Mouse (Mus musculus) lung, postnatal 0 days (tissue): ENCODE measurements around the gene Hgfac. TPM values are rescaled to one million over a fixed set of nuclear protein-coding genes. Genes with fewer than 3 reads are reported as not detected.

Experiments used
- ATAC-seq: fragments of 200-750 bp; cut with Nextera tagmentation; 2 replicates; pipeline ENCODE4 v1.8.0; 2017; ENCODE audit warnings: moderate library complexity
- DNase-seq: peaks from one replicate; pipeline ENCODE4 v3.0.0-alpha.2; 2016; ENCODE audit warnings: low spot score
- H3K27ac ChIP-seq: fragments of 300-500 bp; sonication (generic); 2 replicates; pipeline ENCODE4 v1.5.1; 2014; ENCODE audit warnings: antibody characterized with exemption, mild to moderate bottlenecking, low read length, mixed read lengths
- H3K27me3 ChIP-seq: fragments of 300-500 bp; sonication (generic); replicated peaks from 2 replicates; pipeline ENCODE4 v1.6.1; 2014; ENCODE audit warnings: low read length, mixed read lengths; ENCODE audit not compliant: insufficient read depth
- H3K36me3 ChIP-seq: fragments of 300-500 bp; sonication (generic); 2 replicates; pipeline ENCODE4 v1.6.1; 2014; ENCODE audit warnings: low read length, mixed read lengths; ENCODE audit not compliant: insufficient read depth
- H3K4me1 ChIP-seq: fragments of 300-500 bp; sonication (generic); 2 replicates; pipeline ENCODE4 v1.6.1; 2014; ENCODE audit warnings: antibody characterized with exemption, low read depth, low read length, mixed read lengths; ENCODE audit not compliant: insufficient read depth
- H3K4me2 ChIP-seq: fragments of 300-500 bp; sonication (generic); replicated peaks from 2 replicates; pipeline ENCODE4 v1.6.1; 2014; ENCODE audit warnings: low read depth, mild to moderate bottlenecking, low read length, moderate library complexity, mixed read lengths
- H3K4me3 ChIP-seq: fragments of 300-500 bp; sonication (generic); 2 replicates; pipeline ENCODE4 v1.5.1; 2014; ENCODE audit warnings: low read depth, low read length
- H3K9ac ChIP-seq: fragments of 300-500 bp; sonication (generic); replicated peaks from 2 replicates; pipeline ENCODE4 v1.6.1; 2014; ENCODE audit warnings: low read depth, mild to moderate bottlenecking
- H3K9me3 ChIP-seq: fragments of 300-500 bp; sonication (generic); 2 replicates; pipeline ENCODE4 v1.6.1; 2016; ENCODE audit warnings: low read length, mixed read lengths
- CTCF ChIP-seq: IDR thresholded peaks from 2 replicates; pipeline ENCODE4 v1.5.1; 2016; ENCODE audit warnings: antibody characterized with exemption, mild to moderate bottlenecking
- EP300 ChIP-seq: IDR thresholded peaks from 2 replicates; pipeline ENCODE4 v1.6.1; 2016; ENCODE audit warnings: antibody characterized with exemption, mild to moderate bottlenecking, control low read depth
- WGBS: fragments of 180-500 bp; shearing (Covaris S2); extraction: QIAGEN DNeasy Blood & Tissue Kit; methylation state at CpG from one replicate; pipeline ENCODE4 v1.1.7; 2014; 5-methylcytosine and 5-hydroxymethylcytosine counted together
- polyA plus RNA-seq: library from polyadenylated mRNA; unstranded; fragments of >200 nt; fragmentation: Nextera tagmentation; extraction: Ambion mirVana; gene quantifications from 2 replicates; pipeline ENCODE4 v1.2.1, GENCODE M21; 2015

The Hgfac gene
- polyA plus RNA-seq, 1 experiment from 2014 or later: 0.82 TPM

DNA sequence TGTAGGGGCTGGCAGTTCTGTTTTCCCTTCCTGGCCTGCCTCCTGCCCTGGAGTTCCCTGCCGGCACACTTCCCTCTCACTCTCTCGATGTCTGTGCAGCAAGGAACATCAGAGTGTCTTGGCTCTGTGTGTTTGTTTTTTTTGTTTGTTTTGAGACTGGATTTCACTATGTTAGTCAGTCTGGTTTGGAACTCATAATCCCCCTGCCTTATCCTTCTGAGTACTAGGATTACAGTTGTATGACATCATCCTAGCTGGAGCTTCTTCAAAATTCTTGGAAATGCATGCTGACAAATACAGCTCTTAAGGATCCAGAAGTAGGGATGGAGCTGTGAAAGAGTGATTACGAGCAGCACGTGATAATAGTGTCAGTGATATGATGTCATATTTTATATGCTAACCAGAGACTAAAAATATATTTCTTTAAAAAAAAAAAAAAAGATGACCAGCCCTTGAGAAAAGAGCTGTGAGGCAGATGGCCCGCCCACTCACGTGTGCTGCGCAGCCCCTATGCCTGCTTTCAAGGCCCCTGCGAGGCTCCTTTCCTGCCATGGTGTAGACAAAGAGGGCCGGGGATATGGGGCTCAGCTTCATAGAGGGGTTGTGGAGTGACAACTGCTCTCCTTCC, 21.5 kb upstream of the Hgfac start:
- no peak overlapping the region for H3K9ac ChIP-seq

DNA sequence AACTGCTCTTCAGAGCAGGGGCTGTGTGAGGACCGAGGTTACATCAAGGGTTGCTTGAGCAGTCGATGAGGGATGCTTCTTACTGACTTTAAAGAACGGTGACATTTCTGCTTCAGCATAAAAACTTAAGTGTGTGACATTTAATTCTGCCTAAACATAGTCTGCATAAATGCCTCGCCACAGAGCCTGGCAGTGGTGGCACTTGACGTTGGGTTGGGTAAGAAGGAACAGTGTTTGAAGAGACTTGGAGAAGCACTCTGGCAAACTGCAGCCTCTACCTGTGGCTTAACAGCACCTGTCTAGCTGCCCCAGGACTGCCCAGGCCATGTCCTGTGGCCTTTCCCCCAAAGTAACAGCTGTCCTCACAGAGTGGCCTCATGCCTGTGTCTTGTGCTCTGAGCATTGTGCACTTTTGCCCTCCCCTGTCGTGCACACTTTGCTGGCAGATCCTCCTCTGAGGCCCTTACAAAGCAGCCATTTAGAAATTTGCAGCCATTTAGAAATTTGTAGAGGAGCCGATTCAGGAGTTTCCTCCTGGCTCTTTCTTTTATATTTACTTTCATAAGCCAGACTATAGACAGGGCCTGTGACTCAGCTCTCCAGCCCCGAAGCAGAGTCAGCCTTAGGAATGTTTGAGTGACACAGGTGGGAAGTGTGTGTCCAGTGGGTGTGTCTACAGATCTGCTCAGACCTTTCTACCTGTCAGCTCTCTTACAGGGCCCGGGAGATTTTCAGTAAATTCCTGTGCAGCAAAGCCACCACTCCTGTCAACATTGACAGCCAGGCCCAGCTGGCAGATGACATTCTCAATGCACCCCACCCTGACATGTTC, 20.7 kb upstream of the Hgfac start:
- peak overlapping the region; percentile 87 for H3K27ac ChIP-seq
- H3K4me2 ChIP-seq: no peak overlapping the region
- no peaks in the 10 kb centered on the region for H3K36me3 ChIP-seq
- ATAC-seq: peak; percentile 85
- H3K9me3 ChIP-seq: no peaks in the 10 kb centered on the region
- TF ChIP-seq EP300: no peak
- no peak for TF ChIP-seq CTCF
- H3K4me3 ChIP-seq: no peak overlapping the region
- no peaks in the 10 kb centered on the region for H3K27me3 ChIP-seq
- 52% methylated on average over 9 of the region's 9 CpGs for WGBS
- DNase-seq: peak; percentile 76
- H3K4me1 ChIP-seq: peaks cover 4% of the 10 kb centered on the region; the same call in 1 of the 2 replicates
- H3K9ac ChIP-seq: no peak overlapping the region

More for the DNA sequence above, 21.5 kb upstream of the Hgfac start:
- no peak overlapping the region for H3K4me2 ChIP-seq
- peak; percentile 46 for ATAC-seq
- no peaks in the 10 kb centered on the region for H3K9me3 ChIP-seq
- H3K36me3 ChIP-seq: no peaks in the 10 kb centered on the region
- H3K4me3 ChIP-seq: no peak overlapping the region
- TF ChIP-seq EP300 (no peak), CTCF (no peak)
- no peaks in the 10 kb centered on the region for H3K27me3 ChIP-seq
- H3K27ac ChIP-seq: peak overlapping the region; percentile 87; the same call in 1 of the 2 replicates
- peak; percentile 43 for DNase-seq
- H3K4me1 ChIP-seq: peaks cover 4% of the 10 kb centered on the region; the same call in 1 of the 2 replicates
- WGBS: 49% methylated on average over 9 of the region's 9 CpGs

DNA sequence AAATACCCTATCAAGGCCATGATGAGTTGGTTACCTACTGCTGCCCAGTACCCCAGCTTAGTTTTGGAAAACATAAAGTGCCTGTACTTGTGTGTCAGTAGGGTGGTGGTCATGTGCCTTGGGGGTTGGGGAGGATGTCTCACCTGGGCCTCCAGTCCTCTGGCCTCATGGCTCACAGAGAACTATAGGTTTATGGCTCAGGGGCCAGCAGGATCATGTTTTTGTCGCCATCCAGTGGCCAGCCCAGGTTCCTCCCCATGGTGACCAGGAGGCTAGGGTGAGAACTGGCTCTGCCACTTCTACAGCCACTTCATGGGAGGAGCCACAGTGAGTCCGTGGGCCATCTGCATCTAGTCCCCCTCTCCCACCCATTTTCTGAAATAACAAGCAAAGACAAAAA, 16.3 kb upstream of the Hgfac start:
- Histone ChIP-seq H3K36me3 (peaks cover 16% of the 10 kb centered on the region; the same call in 1 of the 2 replicates), H3K4me1 (peaks cover 4% of the 10 kb centered on the region; the same call in 1 of the 2 replicates), H3K4me2 (no peak overlapping the region), H3K27me3 (no peaks in the 10 kb centered on the region), H3K9ac (no peak overlapping the region), H3K9me3 (no peaks in the 10 kb centered on the region), H3K4me3 (no peak overlapping the region), H3K27ac (no peak overlapping the region)
- TF ChIP-seq EP300 (no peak), CTCF (peak; percentile 78)
- DNase-seq: peak; percentile 74
- peak; percentile 48 for ATAC-seq
- 14% methylated on average over 2 of the region's 2 CpGs for WGBS

DNA sequence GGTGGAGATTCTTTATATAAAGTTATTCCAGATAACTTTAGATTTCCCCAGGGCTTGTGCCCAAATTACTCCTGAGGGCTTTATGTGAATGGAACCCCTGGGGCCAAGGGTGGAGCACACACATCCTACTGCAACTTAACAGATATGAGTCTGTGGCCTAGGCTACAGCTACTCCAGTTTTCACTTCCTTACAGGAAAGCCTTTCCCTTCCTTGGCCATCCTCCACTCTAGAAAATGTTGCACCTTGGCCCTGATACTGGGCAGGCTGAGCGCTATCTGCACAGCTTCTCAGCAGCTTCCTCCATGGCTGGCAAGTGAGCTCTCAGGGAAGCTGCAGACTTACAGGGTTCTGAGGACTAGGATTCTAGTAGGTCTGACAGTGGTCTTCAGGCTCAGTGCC, 12.0 kb upstream of the Hgfac start:
- H3K9ac ChIP-seq: no peak overlapping the region
- WGBS: 89% methylated on average over 1 of the region's 1 CpGs
- no peak overlapping the region for H3K4me2 ChIP-seq
- TF ChIP-seq EP300 (no peak), CTCF (no peak)
- ATAC-seq (no peak), DNase-seq (no peak)
- no peak overlapping the region for H3K4me3 ChIP-seq
- H3K27ac ChIP-seq: no peak overlapping the region
- H3K27me3 ChIP-seq: no peaks in the 10 kb centered on the region
- H3K9me3 ChIP-seq: no peaks in the 10 kb centered on the region
- H3K4me1 ChIP-seq: no peaks in the 10 kb centered on the region
- H3K36me3 ChIP-seq: peaks cover 16% of the 10 kb centered on the region; the same call in 1 of the 2 replicates

DNA sequence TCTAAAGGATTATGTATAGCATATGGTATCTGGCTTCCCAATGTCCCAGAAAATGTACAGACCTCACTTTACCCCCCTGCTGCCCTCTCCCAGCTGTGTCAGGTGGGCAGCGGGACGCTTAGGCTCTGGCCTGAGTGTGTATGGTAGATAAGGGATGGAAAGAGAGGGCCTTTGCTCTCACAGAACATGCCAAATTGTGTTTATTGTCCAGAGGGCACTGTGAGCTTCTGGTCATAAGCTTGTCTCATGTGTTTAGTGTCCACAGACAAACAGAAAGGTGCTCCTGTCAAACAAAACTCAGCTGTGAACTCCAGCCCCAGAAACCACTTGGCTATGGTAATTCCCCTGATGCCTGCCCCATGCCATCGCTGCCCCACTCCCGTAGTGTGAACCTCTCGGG, 11.6 kb upstream of the Hgfac start:
- TF ChIP-seq EP300: no peak
- TF ChIP-seq CTCF: no peak
- no peak overlapping the region for H3K9ac ChIP-seq
- H3K9me3 ChIP-seq: no peaks in the 10 kb centered on the region
- DNase-seq: no peak
- no peak overlapping the region for H3K4me2 ChIP-seq
- H3K27ac ChIP-seq: no peak overlapping the region
- no peaks in the 10 kb centered on the region for H3K4me1 ChIP-seq
- ATAC-seq: no peak
- no peak overlapping the region for H3K4me3 ChIP-seq
- WGBS: 91% methylated on average over 5 of the region's 5 CpGs
- H3K27me3 ChIP-seq: no peaks in the 10 kb centered on the region
- peaks cover 16% of the 10 kb centered on the region; the same call in 1 of the 2 replicates for H3K36me3 ChIP-seq

DNA sequence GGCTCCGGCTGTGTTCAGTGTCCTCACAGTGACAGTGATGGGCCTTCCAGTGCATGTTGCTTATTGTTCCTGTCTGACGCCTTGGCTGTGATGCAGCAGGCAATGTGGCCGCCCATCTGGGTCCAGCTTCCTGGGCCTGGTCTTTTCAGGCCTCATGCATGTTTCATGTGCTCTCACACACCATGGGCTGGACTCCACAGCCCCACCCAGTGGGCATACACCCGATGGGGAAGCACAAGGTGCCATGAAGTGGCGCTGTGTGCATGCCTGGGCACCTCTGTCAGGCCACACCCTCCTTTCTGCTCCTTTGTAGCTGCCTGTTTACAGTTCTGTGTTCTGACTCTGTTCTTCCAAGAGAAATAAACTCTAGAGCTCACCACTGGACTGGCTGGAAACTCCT, 8.2 kb upstream of the Hgfac start:
- ATAC-seq (peak; percentile 67), DNase-seq (peak; percentile 77)
- no peaks in the 10 kb centered on the region for H3K27me3 ChIP-seq
- H3K4me2 ChIP-seq: no peak overlapping the region
- no peak for TF ChIP-seq EP300
- TF ChIP-seq CTCF: peak; percentile 73
- H3K4me3 ChIP-seq: no peak overlapping the region
- 0 out of 2 replicates have a peak, but pooled peaks cover 10% of the 10 kb centered on the region for H3K36me3 ChIP-seq
- H3K4me1 ChIP-seq: no peaks in the 10 kb centered on the region
- H3K9ac ChIP-seq: no peak overlapping the region
- 68% methylated on average over 5 of the region's 5 CpGs for WGBS
- no peaks in the 10 kb centered on the region for H3K9me3 ChIP-seq
- H3K27ac ChIP-seq: no peak overlapping the region
